Mouse (Mus musculus) left cerebral cortex, adult 2 months (tissue): Measurements from ENCODE around the gene Elk4. TPM values are rescaled to one million over a fixed set of nuclear protein-coding genes. Genes with fewer than 3 reads are reported as not detected.

ENCODE experiments used
- DNase-seq, 2 experiments: peaks; one replicate each; pipeline ENCODE4 v3.0.0; 2021 to 2022; ENCODE audit warnings: low spot score in 2 of 2, mixed read lengths in 1 of 2; ENCODE audit errors: extremely low spot score in 1 of 2
- H3K27ac ChIP-seq: fragments of 200-600 bp; 2 replicates; pipeline ENCODE4 v1.8.1; 2022
- H3K4me3 ChIP-seq: fragments of 200-600 bp; 2 replicates; pipeline ENCODE4 v1.8.1; 2022
- CTCF ChIP-seq: fragments of 200-600 bp; IDR thresholded peaks from 2 replicates; pipeline ENCODE4 v1.8.1; 2022; ENCODE audit warnings: antibody characterized with exemption, mild to moderate bottlenecking, moderate library complexity
- intact Hi-C: fragments of 180-260 bp; cut with DNase I; formaldehyde crosslinking; loops from one replicate; pipeline ENCODE4 v1.15.1; 2025
- total RNA-seq, 2 experiments: library from RNA; stranded (reverse); gene quantifications; 2 replicates each; pipeline ENCODE4 v1.2.3; 2021

The Elk4 gene
- total RNA-seq, 2 experiments from 2014 or later: 55.7 to 57.8 TPM

DNA sequence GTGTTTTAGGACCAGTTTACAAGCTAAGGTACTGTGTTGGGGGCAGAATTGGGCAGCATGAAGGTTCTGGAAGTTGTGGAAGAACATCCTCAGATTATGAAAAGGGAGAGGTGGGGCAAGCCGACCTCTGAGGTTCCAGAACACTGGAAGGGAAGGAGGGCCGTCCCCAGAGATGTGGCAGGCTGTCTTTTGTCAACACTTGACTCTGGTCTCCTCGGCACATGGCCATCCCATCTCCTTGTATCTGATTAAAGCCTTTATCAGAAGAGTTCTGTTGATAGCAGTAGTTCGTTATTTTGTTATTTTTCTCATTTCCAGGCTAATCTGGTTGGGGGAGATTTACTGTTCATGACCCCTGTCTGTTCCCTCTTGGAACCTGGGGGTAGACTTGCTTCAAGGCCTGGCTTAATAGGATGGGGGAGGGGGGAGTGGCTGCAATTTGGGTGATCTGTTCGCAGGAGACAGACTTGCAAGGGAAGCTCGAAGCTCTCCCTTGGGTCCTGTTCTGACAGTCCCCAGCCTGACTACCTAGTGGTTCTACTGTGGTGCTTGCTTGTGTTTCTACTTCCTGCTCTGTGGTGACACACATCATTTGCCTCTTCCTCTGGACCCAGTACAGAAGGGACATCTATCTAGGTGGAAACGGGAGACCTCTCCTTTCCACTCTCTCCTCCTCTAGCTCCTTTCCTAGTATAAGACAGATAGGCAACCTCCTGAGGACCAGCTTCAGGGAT, 52.8 kb downstream of the Elk4 start:
- Histone ChIP-seq H3K4me3 (no peak overlapping the region), H3K27ac (no peak overlapping the region)
- intact Hi-C loops: no loop called here
- DNase-seq: no peak
- no peak for TF ChIP-seq CTCF

DNA sequence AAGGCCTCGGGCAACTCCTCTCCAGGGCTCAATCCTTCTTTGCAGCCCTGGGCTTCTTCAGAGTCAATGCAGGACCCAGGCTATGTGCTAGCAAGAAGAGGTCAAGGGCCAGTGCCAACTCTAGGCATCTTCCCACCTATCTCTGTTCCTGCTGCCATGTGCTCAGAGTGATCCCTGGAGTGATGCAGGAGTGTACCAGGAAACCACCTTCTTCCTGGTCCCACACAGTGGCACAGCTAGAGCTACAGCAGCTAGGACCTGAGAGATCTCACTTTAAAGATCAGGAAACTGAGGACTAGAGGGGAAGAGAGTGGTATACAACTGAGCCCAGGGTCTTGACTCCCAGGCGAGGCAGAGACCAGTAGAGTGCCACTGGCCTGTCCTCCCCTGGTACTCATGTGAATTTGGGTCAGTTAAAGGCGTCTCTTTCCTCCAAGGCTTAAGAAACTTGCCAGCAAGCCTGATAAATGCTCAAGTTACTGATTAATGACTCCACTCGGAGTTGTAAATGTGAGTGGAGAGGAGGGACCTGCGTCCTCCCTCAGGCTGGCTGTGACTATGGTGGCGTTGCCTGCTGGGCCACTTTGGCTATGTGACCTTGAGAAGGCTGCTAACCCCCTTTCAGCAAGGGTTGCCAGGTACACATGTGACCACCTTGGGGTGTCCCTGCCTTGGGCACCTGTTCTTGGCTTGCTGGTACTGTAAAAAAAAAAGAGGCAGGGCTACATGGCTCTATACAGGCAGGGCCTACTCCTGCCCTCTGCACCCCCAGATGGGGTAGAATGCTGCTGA, 54.5 kb downstream of the Elk4 start:
- no peak overlapping the region for H3K4me3 ChIP-seq
- DNase-seq: no peak
- intact Hi-C loops: no loop called here
- no peak overlapping the region for H3K27ac ChIP-seq
- TF ChIP-seq CTCF: no peak

GRCm38 (mm10) chr1:132063096-132063495, 55.7 kb downstream of the Elk4 start:
- DNase-seq: no peak
- no peak for TF ChIP-seq CTCF
- intact Hi-C loops: no loop called here

DNA sequence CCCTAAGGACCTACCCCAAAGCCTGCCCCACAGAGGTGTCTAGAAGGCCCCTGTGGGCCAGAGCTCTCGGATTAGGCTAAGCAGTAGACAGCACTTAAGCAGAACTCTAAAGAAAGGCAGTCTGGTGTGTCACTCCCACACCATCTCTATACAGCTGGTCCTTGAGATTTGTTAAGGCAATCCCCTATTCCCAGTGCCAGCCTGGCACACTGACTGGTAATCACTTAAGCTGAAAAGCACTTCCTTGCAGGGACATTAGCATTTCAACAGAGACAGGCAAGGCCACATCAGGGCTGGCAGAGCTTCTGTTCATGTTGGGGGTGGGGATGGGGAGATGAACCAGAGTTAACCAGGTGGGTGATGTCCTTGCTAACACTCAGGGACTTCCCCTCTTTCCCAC, 57.6 kb downstream of the Elk4 start:
- intact Hi-C loops: loop anchor here (5.0 kb wide), 1 partner anchor 42 kb away; no protein-coding TSS in a partner anchor

More at GRCm38 (mm10) chr1:132063096-132063495, 55.7 kb downstream of the Elk4 start:
- Histone ChIP-seq H3K27ac (no peak overlapping the region), H3K4me3 (no peak overlapping the region)

DNA sequence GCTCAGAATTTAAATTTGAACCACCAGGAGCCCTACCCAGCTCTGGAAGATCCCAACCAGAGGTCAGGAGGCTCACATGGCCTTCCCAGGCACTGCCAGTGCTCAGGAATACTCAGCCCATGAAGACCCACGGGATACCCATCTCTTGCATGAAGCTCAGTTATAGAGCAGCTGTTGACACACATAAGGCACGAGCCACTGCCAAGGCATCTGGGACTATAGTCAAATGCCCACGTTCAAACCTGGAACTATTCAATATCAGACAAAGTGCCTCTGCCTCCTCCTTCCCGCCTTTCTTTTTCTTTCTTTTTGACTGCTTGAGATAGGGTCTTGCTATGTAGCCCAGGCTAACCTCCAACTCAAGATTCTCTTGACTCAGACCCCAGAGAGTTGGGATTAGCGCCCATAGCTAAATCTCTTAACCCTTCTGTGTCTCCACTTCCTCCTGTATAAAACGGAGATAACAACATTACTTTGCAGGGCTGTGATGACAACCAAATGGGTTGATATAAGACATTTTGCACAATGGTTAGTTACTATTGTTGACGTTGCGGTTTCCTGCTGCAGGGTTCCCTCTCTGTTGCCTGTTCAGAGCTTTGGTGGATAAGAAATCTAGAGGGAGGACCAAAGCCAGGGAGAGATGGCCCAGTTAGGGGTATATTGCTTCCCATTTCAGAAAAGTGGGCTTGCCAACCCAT, 58.2 kb downstream of the Elk4 start:
- TF ChIP-seq CTCF: no peak
- intact Hi-C loops: loop anchor here (5.0 kb wide), 1 partner anchor 42 kb away; no protein-coding TSS in a partner anchor
- peak in 1 of 2 experiments; percentile 33 for DNase-seq
- peak overlapping the region; percentile 67 for H3K4me3 ChIP-seq
- H3K27ac ChIP-seq: peak overlapping the region; percentile 94; the same call in 1 of the 2 replicates

More for the DNA sequence above, 57.6 kb downstream of the Elk4 start:
- DNase-seq: no peak
- no peak overlapping the region; the same call in 1 of the 2 replicates for H3K4me3 ChIP-seq
- peak overlapping the region; percentile 2; the same call in 1 of the 2 replicates for H3K27ac ChIP-seq
- no peak for TF ChIP-seq CTCF

- no peak; the same call in 1 of the 2 replicates for TF ChIP-seq CTCF
- intact Hi-C loops: loop anchor here (1.0 to 5.0 kb wide), 2 partner anchors 21 to 40 kb away; no protein-coding TSS in a partner anchor
- peak within 1 kb of the TSS; percentile 67 for H3K4me3 ChIP-seq
- H3K27ac ChIP-seq: peak within 1 kb of the TSS; percentile 94
- DNase-seq: peak; percentile 48 to 71
Measured at GRCm38 (mm10) chr1:132067261-132068255, 60.2 kb downstream of the Elk4 start, which contains the start of gene Mfsd4a. Gene Mfsd4a, minus strand, starts transcription at chr1:132068062.

GRCm38 (mm10) chr1:132069436-132069835, 62.0 kb downstream of the Elk4 start:
- TF ChIP-seq CTCF: no peak
- intact Hi-C loops: loop anchor here (5.0 kb wide), 1 partner anchor 38 kb away; no protein-coding TSS in a partner anchor

DNA sequence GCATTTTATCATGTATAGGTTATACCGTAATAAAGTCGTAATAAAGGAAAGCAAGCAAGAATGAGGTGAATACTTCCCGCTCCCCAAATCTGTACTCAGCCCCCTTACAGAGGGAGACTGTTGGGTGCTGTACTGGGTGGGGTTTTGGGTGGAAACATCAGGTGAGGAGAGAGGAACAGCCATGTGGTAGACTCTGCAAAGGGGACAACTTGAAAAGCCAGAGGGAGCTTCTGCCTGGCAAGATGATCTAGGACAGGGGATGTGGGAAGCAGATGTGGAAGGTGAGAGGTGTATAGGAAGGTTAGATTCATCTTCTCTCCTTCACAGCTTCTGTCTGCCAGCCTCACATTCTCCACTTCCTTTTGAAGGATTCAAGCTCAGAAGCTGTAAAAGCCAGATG, 63.3 kb downstream of the Elk4 start:
- no peak for TF ChIP-seq CTCF
- Histone ChIP-seq H3K4me3 (no peak overlapping the region), H3K27ac (no peak overlapping the region)
- no peak for DNase-seq
- intact Hi-C loops: no loop called here

More at GRCm38 (mm10) chr1:132069436-132069835, 62.0 kb downstream of the Elk4 start:
- DNase-seq: no peak
- H3K27ac ChIP-seq: no peak overlapping the region
- no peak overlapping the region for H3K4me3 ChIP-seq

GRCm38 (mm10) chr1:132075576-132075975, 68.2 kb downstream of the Elk4 start:
- no peak for TF ChIP-seq CTCF
- intact Hi-C loops: no loop called here
- no peak overlapping the region for H3K27ac ChIP-seq
- DNase-seq: no peak
- no peak overlapping the region for H3K4me3 ChIP-seq

- intact Hi-C loops: no loop called here
- Histone ChIP-seq H3K27ac (no peak overlapping the region), H3K4me3 (no peak overlapping the region)
- no peak for DNase-seq
- TF ChIP-seq CTCF: no peak
Measured at GRCm38 (mm10) chr1:132078413-132078812, 71.0 kb downstream of the Elk4 start.

Other genes starting within 250 kb of the Elk4 start
- 1 to 10 TPM; 1.5 to 2.3 TPM for gene Pm20d1, start 210.2 kb upstream of the Elk4 start, total RNA-seq
- gene Slc41a1, start 180.1 kb upstream of the Elk4 start, total RNA-seq: 10 to 100 TPM; 42.6 to 46.8 TPM
- 1 to 10 TPM; 4.8 to 5.0 TPM for gene Rab29, start 140.4 kb upstream of the Elk4 start, total RNA-seq
- gene Nucks1, start 97.1 kb upstream of the Elk4 start, total RNA-seq: 100 to 1,000 TPM; 145 to 148 TPM
- under 1 TPM; 0.48 to 0.68 TPM for gene Slc45a3, start 44.6 kb upstream of the Elk4 start, total RNA-seq
- 10 to 100 TPM; 80.0 to 85.2 TPM for gene Mfsd4a, start 60.5 kb downstream of the Elk4 start, total RNA-seq
- 10 to 100 TPM; 27.9 to 33.2 TPM for gene Cdk18, start 132.1 kb downstream of the Elk4 start, total RNA-seq
- 1 to 10 TPM; 3.9 to 6.8 TPM for gene Lemd1, start 183.8 kb downstream of the Elk4 start, total RNA-seq
- gene AC124108.1, start 183.8 kb downstream of the Elk4 start, total RNA-seq: 1 to 10 TPM; 4.3 to 6.1 TPM
- not detected for gene Gm10188, start 222.2 kb downstream of the Elk4 start, total RNA-seq